Mouse (Mus musculus): ENCODE data around the gene Bloc1s3. TPM values are rescaled to one million over a fixed set of nuclear protein-coding genes. Genes with fewer than 3 reads are reported as not detected.

Bloc1s3 gene
- polyA plus RNA-seq, 1 experiment from 2014 or later = 3.9 TPM

GRCm38 (mm10) chr7:19495521-19496213 is 12.5 kb downstream of the Bloc1s3 start:
- no peak overlapping the region for H3K27ac ChIP-seq
- 81% methylated on average over 20 of the region's 20 CpGs for WGBS
- H3K4me1 ChIP-seq = peaks cover 5% of the 10 kb centered on the region; the same call in 1 of the 2 replicates

DNA sequence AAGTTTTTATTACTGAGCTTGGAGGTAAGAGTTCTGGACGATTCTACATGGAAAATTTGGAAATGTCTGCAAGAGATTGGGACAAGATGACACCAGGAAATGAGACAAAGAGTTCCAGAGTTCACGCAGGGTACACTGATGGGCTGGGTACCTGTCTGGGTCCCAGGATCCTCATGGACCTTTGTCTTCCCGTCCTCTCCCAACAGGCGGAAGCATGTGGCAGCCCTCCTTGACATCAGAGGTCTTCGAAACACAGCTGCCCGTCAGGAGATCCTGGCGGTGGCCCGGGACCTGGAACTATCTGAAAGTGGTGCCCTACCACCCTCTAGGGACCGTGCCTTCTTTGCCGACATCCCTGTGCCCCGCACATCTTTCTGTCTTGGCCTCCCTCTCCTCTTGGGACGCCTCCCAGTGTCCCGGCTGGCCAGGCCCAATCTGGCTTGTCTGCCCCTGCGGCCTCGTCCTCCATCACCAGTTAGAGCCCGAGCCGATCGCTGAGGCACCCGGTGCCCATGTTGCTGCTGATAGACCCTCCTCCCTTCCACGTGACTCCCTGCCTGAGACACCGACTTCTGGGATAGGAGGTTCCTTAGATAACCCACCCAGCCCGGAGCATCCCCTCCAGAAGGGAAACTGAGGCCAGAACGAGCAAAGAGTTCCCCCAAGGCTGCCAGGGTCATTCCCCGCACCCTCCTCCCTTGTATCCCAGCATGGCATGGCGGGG is 13.3 kb downstream of the Bloc1s3 start:
- Histone ChIP-seq H3K4me2 (no peak overlapping the region), H3K9me3 (no peaks in the 10 kb centered on the region), H3K4me1 (peaks cover 5% of the 10 kb centered on the region; the same call in 1 of the 2 replicates), H3K4me3 (replicated peaks) (no peak overlapping the region), H3K27me3 (peaks cover 44% of the 10 kb centered on the region), H3K36me3 (replicated peaks) (no peaks in the 10 kb centered on the region), H3K9ac (no peak overlapping the region), H3K27ac (no peak overlapping the region)
- no peak for ATAC-seq (ENCODE audit: low FRiP score)
- 85% methylated on average over 25 of the region's 25 CpGs for WGBS

More at GRCm38 (mm10) chr7:19495521-19496213, 12.5 kb downstream of the Bloc1s3 start:
- Histone ChIP-seq H3K36me3 (replicated peaks) (no peaks in the 10 kb centered on the region), H3K4me2 (no peak overlapping the region), H3K9ac (no peak overlapping the region), H3K9me3 (no peaks in the 10 kb centered on the region), H3K27me3 (peaks cover 36% of the 10 kb centered on the region), H3K4me3 (replicated peaks) (no peak overlapping the region)
- ATAC-seq (ENCODE audit: low FRiP score) = no peak

DNA sequence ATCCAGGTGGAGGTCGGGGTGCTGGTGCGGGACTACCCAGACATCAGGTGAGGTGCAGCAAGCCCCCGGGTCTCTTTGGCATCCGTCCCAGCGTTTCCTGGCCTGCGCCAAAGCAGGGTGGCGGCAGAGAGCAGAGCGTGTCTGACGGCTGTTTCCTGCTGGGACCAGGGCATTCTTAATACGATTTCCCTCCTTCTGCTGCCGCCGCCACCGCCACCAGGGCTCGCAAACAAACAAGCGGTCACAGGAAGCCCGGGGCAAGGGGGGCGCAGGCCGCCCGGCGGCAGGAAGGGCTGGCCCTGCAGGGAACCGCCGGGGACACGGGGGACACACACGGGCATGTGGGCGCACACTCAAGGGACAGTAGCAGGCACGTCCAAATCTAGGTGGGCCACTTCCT is 16.4 kb downstream of the Bloc1s3 start:
- Histone ChIP-seq H3K9ac (no peak overlapping the region), H3K4me3 (replicated peaks) (peak overlapping the region; percentile 17), H3K27ac (no peak overlapping the region), H3K9me3 (no peaks in the 10 kb centered on the region), H3K36me3 (replicated peaks) (no peaks in the 10 kb centered on the region), H3K27me3 (peaks cover 74% of the 10 kb centered on the region), H3K4me1 (peaks cover 9% of the 10 kb centered on the region), H3K4me2 (peak overlapping the region; percentile 39)
- ATAC-seq (ENCODE audit: low FRiP score) = no peak
- 1% methylated on average over 26 of the region's 26 CpGs for WGBS

DNA sequence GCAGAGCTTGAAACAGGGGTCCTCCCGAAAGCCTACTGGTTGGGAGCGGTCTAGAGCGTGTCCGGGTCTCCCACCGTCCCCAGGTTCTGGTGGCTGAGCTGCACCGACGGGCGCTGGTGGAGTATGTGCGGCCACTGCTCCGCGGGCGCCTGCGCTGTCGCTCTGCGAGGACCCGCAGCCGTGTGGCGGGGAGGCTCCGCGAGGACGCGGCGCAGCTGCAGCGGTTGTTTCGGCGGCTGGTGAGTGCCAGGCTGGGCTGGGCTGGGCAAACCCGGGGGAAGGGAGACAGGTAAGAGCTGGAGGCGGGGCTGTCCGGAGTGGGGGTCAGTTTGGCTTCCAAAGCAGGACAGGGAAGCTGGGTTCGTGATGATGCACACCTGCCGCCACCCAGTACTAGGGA is 18.6 kb downstream of the Bloc1s3 start:
- WGBS = 1% methylated on average over 26 of the region's 31 CpGs
- Histone ChIP-seq H3K27me3 (peaks cover 83% of the 10 kb centered on the region), H3K4me2 (peak overlapping the region; percentile 43), H3K4me1 (peaks cover 9% of the 10 kb centered on the region), H3K4me3 (replicated peaks) (peak overlapping the region; percentile 25), H3K27ac (no peak overlapping the region), H3K36me3 (replicated peaks) (no peaks in the 10 kb centered on the region), H3K9me3 (no peaks in the 10 kb centered on the region), H3K9ac (no peak overlapping the region; the same call in 1 of the 2 replicates)
- no peak for ATAC-seq (ENCODE audit: low FRiP score)

- WGBS = 93% methylated on average over 7 of the region's 7 CpGs
- no peaks in the 10 kb centered on the region for H3K36me3 ChIP-seq (replicated peaks)
- H3K9me3 ChIP-seq = no peaks in the 10 kb centered on the region
- no peak overlapping the region for H3K9ac ChIP-seq
- no peak overlapping the region for H3K4me2 ChIP-seq
- no peak for ATAC-seq (ENCODE audit: low FRiP score)
- H3K27me3 ChIP-seq = peaks cover 63% of the 10 kb centered on the region
- H3K4me1 ChIP-seq = peaks cover 4% of the 10 kb centered on the region
- H3K4me3 ChIP-seq (replicated peaks) = no peak overlapping the region
- no peak overlapping the region for H3K27ac ChIP-seq
These were observed 21.6 kb downstream of the Bloc1s3 start for GRCm38 (mm10) chr7:19486549-19486948.

- Histone ChIP-seq H3K4me3 (replicated peaks) (no peak overlapping the region), H3K36me3 (replicated peaks) (no peaks in the 10 kb centered on the region), H3K4me1 (peaks cover 4% of the 10 kb centered on the region; the same call in 1 of the 2 replicates), H3K9me3 (no peaks in the 10 kb centered on the region), H3K9ac (no peak overlapping the region), H3K27me3 (peaks cover 52% of the 10 kb centered on the region), H3K27ac (no peak overlapping the region), H3K4me2 (no peak overlapping the region)
- ATAC-seq (ENCODE audit: low FRiP score) = no peak
- WGBS = 100% methylated on average over 1 of the region's 1 CpGs
These were observed 22.7 kb downstream of the Bloc1s3 start for GRCm38 (mm10) chr7:19485488-19485887.

DNA sequence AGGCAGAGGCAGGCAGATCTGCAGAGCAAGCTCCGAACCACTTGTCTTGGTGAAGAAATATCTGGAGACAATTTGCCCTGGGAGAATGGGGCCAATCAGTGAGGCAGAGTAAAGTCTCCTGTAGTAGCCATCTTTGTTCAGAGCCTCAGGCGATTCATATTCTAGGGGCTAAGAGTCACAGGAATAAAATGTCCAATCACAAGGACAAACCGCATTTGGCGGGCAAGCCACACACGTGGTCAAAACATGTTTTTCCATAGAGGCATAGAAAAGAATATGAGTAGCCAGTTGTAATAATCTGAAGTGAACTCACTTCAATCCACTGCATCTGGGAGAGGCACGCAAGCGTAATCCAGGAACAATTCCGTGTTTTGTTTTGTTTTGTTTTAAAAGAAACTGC is 24.9 kb downstream of the Bloc1s3 start:
- Histone ChIP-seq H3K9ac (no peak overlapping the region), H3K36me3 (replicated peaks) (no peaks in the 10 kb centered on the region), H3K27me3 (peaks cover 43% of the 10 kb centered on the region), H3K27ac (no peak overlapping the region), H3K4me3 (replicated peaks) (no peak overlapping the region), H3K9me3 (no peaks in the 10 kb centered on the region), H3K4me2 (no peak overlapping the region), H3K4me1 (no peaks in the 10 kb centered on the region)
- WGBS = 84% methylated on average over 8 of the region's 8 CpGs
- no peak for ATAC-seq (ENCODE audit: low FRiP score)

DNA sequence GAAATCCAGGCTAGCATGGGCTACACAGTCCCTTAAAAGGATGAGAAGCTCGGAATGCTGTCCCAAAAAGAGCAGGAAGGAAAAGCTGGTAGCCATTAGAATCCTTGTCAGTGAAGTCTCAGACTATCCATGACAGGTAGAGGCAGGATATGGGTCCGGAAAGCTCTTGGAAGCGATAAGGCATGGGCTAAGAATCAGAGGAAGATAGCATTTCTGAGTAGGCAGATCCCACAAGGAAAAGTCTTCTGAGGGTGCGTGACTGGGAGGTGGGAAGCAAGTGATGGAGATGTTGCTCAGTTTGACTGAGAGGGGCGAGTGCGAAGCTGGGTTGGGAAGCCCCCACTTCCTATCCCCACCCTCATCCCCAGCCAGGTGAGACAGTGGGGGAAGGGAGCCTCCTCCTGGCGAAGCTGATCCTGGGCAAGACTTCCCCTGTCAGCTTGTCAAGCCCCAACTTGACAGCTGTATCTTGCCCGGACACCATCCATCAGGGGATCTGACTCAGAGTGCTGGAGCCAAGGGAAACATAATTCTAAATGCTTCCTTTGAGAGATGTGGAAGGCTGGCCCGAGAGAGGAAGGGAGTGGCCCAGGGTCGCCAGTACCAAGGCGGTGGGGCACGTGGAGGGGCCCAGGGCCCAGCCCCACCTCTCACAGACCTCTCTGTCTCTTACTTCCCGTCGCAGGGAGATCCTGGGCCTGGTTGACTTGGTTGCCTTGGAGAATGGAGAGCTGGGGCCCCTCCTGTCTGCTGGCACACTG is 30.4 kb downstream of the Bloc1s3 start:
- 27% methylated on average over 14 of the region's 14 CpGs for WGBS
- ATAC-seq (ENCODE audit: low FRiP score) = no peak
- H3K9me3 ChIP-seq = no peaks in the 10 kb centered on the region
- peaks cover 3% of the 10 kb centered on the region; the same call in 1 of the 2 replicates for H3K4me1 ChIP-seq
- peaks cover 62% of the 10 kb centered on the region for H3K27me3 ChIP-seq
- H3K36me3 ChIP-seq (replicated peaks) = no peaks in the 10 kb centered on the region
- no peak overlapping the region for H3K4me2 ChIP-seq
- H3K9ac ChIP-seq = no peak overlapping the region
- H3K4me3 ChIP-seq (replicated peaks) = no peak overlapping the region
- no peak overlapping the region for H3K27ac ChIP-seq

DNA sequence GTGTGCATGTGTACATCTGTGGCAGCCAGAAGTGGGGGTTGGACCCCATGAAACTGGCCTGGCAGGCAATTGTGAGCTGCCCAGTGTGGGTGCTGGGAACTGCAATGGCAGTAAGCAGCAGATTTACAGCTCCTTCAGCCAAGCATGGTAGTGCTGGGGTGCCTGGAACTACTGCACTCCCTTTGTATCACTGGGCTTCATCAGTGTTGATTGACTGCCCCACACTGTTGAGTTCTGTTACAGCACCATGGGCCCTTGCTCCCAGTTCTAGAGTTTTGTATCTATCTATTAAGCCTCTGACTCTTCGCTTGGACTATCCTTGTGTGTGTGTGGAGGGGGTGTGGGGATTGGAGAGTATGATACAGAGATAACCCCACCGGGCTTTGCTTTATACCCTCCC is 31.1 kb downstream of the Bloc1s3 start:
- Histone ChIP-seq H3K4me3 (replicated peaks) (no peak overlapping the region), H3K4me2 (no peak overlapping the region), H3K27me3 (peaks cover 70% of the 10 kb centered on the region), H3K4me1 (peaks cover 3% of the 10 kb centered on the region; the same call in 1 of the 2 replicates), H3K36me3 (replicated peaks) (no peaks in the 10 kb centered on the region), H3K9me3 (no peaks in the 10 kb centered on the region), H3K27ac (no peak overlapping the region), H3K9ac (no peak overlapping the region)
- WGBS = 79% methylated on average over 2 of the region's 2 CpGs
- ATAC-seq (ENCODE audit: low FRiP score) = no peak

DNA sequence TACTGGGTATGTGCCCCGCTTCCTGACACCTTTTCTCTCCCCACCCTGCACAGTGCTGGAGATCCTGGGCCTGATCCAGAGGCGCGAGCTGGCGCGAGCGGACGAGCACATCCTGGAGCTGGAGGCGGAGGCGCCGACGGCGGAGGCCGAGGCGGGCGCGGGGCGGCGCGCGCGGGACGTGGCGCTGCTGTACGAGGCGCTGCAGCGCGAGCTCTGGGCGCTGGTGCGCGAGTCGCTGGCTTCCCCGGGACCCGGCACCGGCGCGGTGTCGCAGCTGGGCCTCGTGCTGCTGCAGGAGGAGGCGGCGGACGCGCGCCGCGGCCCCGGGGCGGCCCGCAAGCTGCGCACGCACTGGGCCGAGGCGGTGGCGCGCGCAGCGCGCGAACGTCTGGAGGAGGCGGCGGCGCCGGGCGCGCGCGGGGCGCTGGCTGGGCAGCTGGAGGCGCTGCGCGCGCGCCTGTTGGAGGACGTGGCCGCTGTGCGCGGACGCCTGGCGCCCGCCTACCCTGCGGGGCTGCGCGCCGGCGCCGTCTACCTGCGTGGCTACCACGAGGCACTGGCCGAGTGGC is 34.2 kb downstream of the Bloc1s3 start:
- no peaks in the 10 kb centered on the region for H3K9me3 ChIP-seq
- peak overlapping the region; percentile 70 for H3K4me2 ChIP-seq
- H3K4me1 ChIP-seq = peaks cover 3% of the 10 kb centered on the region; the same call in 1 of the 2 replicates
- peak overlapping the region; percentile 53 for H3K4me3 ChIP-seq (replicated peaks)
- H3K27ac ChIP-seq = 0 out of 2 replicates have a peak overlapping the region, but pooled peaks have one; percentile 47
- H3K9ac ChIP-seq = peak overlapping the region; percentile 54
- 1% methylated on average over 55 of the region's 89 CpGs for WGBS
- ATAC-seq (ENCODE audit: low FRiP score) = peak; percentile 92
- no peaks in the 10 kb centered on the region for H3K36me3 ChIP-seq (replicated peaks)
- H3K27me3 ChIP-seq = peaks cover 93% of the 10 kb centered on the region

DNA sequence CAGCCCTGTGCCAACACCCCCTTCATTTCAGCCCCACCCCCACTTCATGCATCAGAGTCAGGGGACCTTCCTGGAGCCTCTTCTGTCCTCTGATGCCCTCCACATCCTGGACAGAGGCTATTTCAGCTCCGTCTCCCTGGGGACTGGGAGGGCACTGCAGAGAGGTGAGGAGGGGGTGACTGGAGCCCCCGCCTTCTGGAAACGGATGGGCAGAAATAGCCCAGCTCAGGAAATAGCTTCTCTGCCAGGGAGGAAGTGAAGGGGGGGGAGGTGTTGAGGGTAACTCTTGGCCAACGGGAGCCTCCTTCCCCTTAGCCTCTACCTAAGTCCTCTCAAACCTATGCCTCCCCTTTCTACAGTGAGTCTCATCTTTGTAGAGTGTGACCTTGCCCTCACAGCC is 35.8 kb downstream of the Bloc1s3 start:
- 54% methylated on average over 4 of the region's 4 CpGs for WGBS
- Histone ChIP-seq H3K9ac (no peak overlapping the region), H3K4me1 (peaks cover 3% of the 10 kb centered on the region; the same call in 1 of the 2 replicates), H3K27ac (no peak overlapping the region), H3K9me3 (no peaks in the 10 kb centered on the region), H3K4me3 (replicated peaks) (no peak overlapping the region), H3K36me3 (replicated peaks) (no peaks in the 10 kb centered on the region), H3K27me3 (peaks cover 92% of the 10 kb centered on the region), H3K4me2 (no peak overlapping the region)
- ATAC-seq (ENCODE audit: low FRiP score) = no peak

- Histone ChIP-seq H3K4me1 (peaks cover 3% of the 10 kb centered on the region), H3K4me3 (replicated peaks) (no peak overlapping the region), H3K4me2 (no peak overlapping the region), H3K27ac (no peak overlapping the region), H3K27me3 (peaks cover 97% of the 10 kb centered on the region), H3K9ac (no peak overlapping the region), H3K36me3 (replicated peaks) (no peaks in the 10 kb centered on the region), H3K9me3 (no peaks in the 10 kb centered on the region)
- ATAC-seq (ENCODE audit: low FRiP score) = no peak
- 13% methylated on average over 14 of the region's 14 CpGs for WGBS
These were observed 37.9 kb downstream of the Bloc1s3 start for GRCm38 (mm10) chr7:19470308-19470707.
